Mouse (Mus musculus) E14TG2a.4 (cell line): ENCODE measurements around the gene Cux2.

ENCODE experiments used
- CTCF ChIP-seq: conservative IDR thresholded peaks from 2 replicates; pipeline ENCODE4 v1.5.1; 2014; ENCODE audit warnings: low read length
- NANOG ChIP-seq: IDR thresholded peaks from 2 replicates; pipeline ENCODE4 v1.6.1; 2014; ENCODE audit warnings: borderline replicate concordance, low read length, mixed read lengths

- TF ChIP-seq CTCF (no peak), NANOG (no peak)
These were observed 30.6 kb downstream of the Cux2 start for GRCm38 (mm10) chr5:122019288-122019687.
